Mouse (Mus musculus): ENCODE data around the gene Trio. TPM values are rescaled to one million over a fixed set of nuclear protein-coding genes. Genes with fewer than 3 reads are reported as not detected.
A peak's percentile ranks its signal among the peaks of the same experiment; 100 is the strongest.

Trio gene
- polyA plus RNA-seq (2017; shearing (Covaris generic)): 1 to 10 TPM; 3.1 to 9.4 (median 9.0) TPM

- peak; percentile 65 for ATAC-seq
Measured at GRCm38 (mm10) chr15:28025447-28026166, at the start of gene Trio. Gene Trio (minus strand): TSS chr15:28025848.

- ATAC-seq: no peak
Measured at GRCm38 (mm10) chr15:28074416-28074970, 48.8 kb upstream of the Trio start.

- no peak for ATAC-seq
Measured at GRCm38 (mm10) chr15:28071601-28072000, 46.0 kb upstream of the Trio start.

GRCm38 (mm10) chr15:28070771-28071419 is 45.2 kb upstream of the Trio start:
- ATAC-seq: no peak

DNA sequence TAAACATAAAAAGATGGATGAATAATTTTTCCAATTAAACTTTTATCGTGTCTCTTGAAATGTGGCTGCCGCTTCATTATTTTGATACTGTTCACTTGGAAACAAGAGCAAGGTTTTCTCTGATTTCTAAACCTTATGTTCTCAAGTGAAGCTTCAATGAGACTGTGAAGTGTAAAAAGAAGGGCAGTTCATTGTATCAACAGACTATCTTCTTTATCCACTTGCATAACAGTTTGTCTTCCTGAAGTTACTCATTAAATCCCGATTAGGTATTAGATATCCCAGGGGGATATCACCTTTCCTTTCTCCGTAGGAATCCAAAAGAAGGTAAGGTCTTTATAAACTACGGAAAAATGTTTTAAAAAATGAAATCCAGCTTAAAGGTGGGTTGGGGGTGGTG is 44.6 kb upstream of the Trio start:
- ATAC-seq: no peak

- peak; percentile 35 for ATAC-seq
Measured at GRCm38 (mm10) chr15:28067373-28067772, 41.7 kb upstream of the Trio start.

- ATAC-seq: no peak
Measured at GRCm38 (mm10) chr15:28066468-28066867, 40.8 kb upstream of the Trio start.

DNA sequence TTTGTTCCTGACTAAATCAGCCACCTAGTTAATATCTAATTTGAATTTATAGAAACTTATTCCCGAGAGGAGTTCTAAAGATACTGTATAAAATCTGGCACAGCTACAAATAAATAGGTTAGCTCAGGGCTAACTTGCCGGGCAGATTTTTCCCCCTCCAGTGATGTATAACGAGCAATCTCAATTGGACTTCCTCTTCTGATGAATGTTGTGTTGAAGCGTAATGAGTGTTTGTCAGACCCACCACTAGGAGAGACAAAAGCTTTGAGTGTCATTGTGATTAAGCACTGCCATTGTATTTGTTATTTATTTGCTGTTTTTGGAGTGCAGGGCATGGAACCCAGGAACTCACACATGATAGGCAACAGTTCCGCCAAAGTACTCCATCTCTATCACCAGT is 39.9 kb upstream of the Trio start:
- no peak for ATAC-seq

GRCm38 (mm10) chr15:28064733-28065088 is 39.1 kb upstream of the Trio start:
- no peak for ATAC-seq

DNA sequence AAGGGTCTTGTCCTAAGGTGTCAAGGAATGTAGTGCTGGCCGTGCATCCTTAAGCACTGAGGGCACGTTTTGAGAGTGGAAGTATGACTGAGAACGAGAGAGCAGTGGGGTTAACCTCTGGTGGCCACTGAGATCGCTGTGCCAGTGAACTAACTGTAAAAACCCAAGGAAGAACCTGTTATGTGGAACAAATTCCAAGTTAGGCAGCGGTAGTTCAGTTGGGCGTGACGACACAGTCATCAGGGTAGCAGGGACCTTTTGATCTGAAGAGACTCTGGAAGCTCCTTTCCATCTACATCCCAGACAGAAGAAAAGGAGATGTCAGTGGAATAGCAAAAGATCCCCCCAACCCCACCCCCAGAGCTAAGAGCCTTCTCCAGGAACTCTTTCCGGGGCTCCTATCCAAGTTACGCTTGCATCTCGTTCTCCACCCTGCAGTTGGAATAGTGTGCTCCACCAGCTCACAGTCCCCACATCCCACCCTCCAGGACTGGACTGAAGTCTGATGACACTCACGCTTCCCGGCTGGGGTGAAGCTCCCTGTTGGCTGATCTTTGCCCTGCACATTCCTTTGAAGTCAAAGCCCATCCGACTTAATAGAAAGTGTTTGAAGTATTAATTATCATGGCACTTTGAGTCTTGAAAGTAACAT is 38.6 kb upstream of the Trio start:
- ATAC-seq: no peak

DNA sequence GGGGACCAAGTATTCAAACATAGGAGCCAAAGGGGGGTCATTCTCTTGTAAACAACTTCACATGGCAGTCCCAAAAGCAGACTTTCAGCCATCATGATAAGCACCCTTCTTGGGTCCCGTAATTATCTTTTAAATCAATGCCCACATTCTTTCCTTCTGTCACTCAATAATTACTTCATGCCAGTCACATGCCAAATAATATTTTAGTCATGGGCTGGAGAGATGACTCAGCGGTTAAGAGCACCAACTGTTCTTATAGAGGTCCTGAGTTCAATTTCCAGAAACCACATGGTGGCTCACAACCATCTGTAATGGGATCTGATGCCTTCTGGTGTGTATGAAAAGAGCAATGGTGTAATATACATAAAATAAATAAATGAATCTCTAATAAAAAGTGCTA is 37.8 kb upstream of the Trio start:
- no peak for ATAC-seq

- ATAC-seq: no peak
Measured at GRCm38 (mm10) chr15:28062016-28062415, 36.4 kb upstream of the Trio start.

- no peak for ATAC-seq
Measured at GRCm38 (mm10) chr15:28060977-28061376, 35.3 kb upstream of the Trio start.

DNA sequence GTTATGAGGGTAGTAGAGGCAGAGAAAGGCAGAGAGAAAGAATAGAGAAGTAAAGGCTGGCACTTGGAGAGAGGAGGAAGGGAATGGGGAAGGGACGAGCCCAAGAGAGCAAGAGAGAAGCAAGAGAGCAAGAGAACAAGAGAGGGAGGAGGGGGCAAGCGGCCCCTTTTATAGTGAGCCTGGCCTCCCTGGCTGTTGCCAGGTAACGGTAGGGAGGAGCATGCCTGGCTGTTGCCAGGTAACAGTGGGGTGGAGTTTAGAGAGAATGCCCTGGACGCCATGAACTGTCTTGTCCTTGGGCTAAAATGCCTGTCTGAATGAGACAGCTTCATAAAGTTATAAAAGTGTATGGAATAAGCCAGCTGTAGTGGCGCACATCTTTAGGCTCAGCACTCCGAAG is 34.8 kb upstream of the Trio start:
- no peak for ATAC-seq

- no peak for ATAC-seq
Measured at GRCm38 (mm10) chr15:28057545-28057944, 31.9 kb upstream of the Trio start.

DNA sequence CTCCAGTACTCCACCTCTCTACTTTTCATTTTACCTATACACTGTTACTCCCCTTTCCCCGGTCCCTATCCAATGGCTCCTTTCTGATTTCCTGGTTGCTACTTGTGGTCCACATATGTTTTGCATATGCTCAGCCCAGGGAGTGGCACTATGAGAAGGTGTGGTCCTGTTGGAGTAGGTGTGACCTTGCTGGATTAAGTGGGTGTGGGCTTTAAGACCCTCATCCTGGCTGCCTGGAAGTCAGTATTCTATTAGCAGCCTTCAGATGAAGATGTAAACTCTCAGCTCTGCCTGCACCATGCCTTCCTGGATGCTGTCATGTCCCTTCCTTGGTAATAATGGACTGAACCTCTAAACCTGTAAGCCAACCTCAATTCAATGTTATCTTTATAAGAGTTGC is 29.1 kb upstream of the Trio start:
- ATAC-seq: no peak

GRCm38 (mm10) chr15:28054111-28054510 is 28.5 kb upstream of the Trio start:
- no peak for ATAC-seq

DNA sequence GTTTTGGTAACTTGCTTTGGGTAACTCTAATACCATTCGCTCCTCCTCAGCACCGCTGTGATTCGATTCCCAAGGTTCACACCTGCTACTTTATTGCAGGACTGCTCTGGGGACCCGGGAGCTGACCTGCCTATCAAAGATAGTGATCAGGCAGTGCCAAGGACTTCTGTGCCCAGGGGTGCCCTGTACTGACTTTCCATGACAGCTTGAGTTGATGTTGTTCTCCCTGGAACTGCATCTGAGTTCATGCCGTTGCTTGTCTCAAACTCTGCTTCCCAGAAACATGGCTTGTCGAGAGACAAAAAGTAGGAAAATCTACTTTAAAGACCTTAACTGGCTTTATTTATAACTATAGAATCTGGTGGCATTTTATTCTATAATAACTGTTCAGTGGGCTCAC is 27.6 kb upstream of the Trio start:
- ATAC-seq: no peak

DNA sequence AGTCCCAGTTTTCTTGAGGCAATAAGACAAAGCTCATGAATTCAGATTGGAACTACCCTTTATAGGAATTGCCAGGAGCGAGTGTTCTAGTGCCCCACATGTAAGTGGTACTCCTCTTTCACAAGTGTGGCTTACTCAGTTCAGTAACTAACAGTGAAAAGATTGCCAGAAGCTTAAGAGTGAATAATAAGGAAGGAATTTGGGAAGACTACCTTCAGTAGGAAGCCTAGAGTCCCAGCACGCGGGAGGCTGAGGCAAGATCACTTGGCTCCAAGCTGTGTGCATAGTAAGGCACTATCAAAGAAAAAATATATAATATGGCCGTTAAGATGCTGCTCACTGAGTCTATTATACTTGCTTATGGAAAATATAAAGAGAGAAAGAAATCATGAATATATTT is 26.2 kb upstream of the Trio start:
- ATAC-seq: no peak

GRCm38 (mm10) chr15:28051104-28051625 is 25.5 kb upstream of the Trio start:
- ATAC-seq: no peak

DNA sequence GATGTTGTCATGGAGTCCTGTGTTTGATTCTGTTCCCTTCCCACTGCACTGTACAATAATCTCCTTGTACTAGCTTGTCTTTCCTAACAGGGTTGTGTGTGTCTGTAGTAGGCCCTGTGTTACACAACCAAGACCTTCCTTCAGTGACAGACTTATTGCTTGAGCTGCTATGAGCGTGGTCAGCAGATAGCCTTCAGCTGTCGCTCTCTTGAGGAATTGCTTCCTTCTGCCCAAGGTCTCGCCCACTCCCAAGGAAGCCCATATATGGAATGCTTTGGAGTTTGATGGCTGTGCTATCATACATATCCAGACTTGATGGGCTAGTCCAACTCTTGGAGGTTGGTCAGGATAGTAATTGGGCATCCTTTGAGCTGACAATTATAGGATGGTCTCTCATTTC is 22.1 kb upstream of the Trio start:
- no peak for ATAC-seq

DNA sequence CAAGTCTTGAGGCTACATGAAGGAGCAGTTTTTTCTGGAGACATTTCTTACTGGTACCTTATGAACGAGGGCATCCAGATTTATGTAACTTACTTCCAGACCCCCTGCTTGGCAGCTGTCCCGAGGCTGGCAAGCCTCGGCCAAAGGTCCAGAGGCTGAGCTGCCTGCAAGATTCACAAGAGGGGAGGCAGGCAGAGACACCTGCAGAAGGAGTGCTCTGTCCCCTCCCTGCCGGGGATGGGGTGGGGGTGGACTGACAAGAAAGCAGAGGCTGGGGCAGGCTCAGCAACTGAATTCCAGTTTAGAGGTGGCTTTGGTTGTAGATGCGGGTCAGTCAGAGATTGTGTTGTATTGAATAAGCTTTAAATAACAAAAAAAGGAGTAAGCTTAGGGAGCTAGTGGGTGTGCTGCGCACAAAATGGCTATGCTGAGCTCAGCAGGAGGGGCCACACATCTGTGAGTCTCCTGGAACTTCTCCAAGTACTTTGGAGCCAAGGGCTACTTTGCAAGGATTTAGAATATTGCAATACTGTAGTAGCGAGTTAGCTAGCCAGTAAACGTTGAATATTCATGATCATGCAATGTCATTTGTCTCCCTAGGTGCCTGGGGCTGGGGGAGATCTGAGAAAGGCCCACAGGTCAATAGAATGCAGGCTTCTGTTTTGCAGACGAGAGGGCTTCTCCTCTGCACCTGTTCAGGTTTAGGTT is 15.7 kb upstream of the Trio start:
- ATAC-seq: no peak

DNA sequence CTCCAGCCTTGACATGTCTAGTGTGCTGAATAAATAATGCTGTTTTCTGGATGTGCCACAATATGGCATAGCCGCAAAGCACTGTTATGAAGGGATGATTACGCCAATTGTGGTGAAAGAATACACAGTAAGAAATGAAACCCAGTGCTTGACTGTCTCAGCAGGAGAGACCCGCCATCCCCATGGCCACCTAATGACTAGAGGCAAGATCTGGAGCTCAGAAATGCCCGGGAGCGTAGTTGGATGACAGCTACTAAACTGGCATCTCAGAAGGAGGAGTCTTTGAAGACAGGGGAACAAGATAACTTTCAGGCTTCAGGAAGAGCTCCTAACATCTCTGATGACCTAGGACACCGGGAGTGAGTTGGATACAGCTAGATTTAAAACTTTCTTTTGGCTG is 12.0 kb upstream of the Trio start:
- ATAC-seq: no peak
